Comparison of ENCODE assay signal across 21 mouse cellular contexts in genomic region chr2:12881009-12881408, GRCm38 (mm10).
"Had no signal": no experiment of that assay in that cellular context is flagged by ENCODE, and none has a peak within 500 bp of the region (broad histone marks: within the 10 kb centered on the region; RNA-seq: fewer than 3 reads in every experiment).

No protein-coding gene starts in this region.

- DNase-seq: heart, postnatal 10 days; heart, postnatal 14 days; heart, postnatal 36 days; heart, postnatal 4 days; kidney, adult 18-20 months; kidney, adult 2 months; kidney, adult 8-10 months; kidney, adult 9 months; kidney, postnatal 10 days; kidney, postnatal 14 days; kidney, postnatal 25 days; kidney, postnatal 36 days; kidney, postnatal 4 days; layer of hippocampus, adult 9-11 months; layer of hippocampus, postnatal 36 days had no signal

- ATAC-seq: hindbrain, embryonic 16.5 days; hindbrain, postnatal 0 days; inflammation-experienced regulatory T-cells, adult 6 months; intestine, embryonic 15.5 days; intestine, embryonic 16.5 days; intestine, postnatal 0 days had no signal
